Mouse (Mus musculus) cortical plate, adult 2 months (tissue): ENCODE results near the gene Mycl.

Source experiments
- CTCF ChIP-seq: fragments of 200-500 bp; IDR thresholded peaks from 2 replicates; pipeline ENCODE4 v1.5.1; 2011; ENCODE audit warnings: mild to moderate bottlenecking, control low read depth, low read length; ENCODE audit not compliant: insufficient read depth; ENCODE audit errors: extremely low read depth
- POLR2A ChIP-seq: fragments of 200-500 bp; IDR thresholded peaks from 2 replicates; pipeline ENCODE4 v1.6.1; 2011; ENCODE audit warnings: mild to moderate bottlenecking, low read length, control low read depth; ENCODE audit not compliant: insufficient read depth; ENCODE audit errors: extremely low read depth

- TF ChIP-seq CTCF (no peak), POLR2A (no peak)
Measured at GRCm38 (mm10) chr4:123044842-123045241, 49.4 kb downstream of the Mycl start.
